Mouse (Mus musculus) neural tube, embryonic 10.5 days (tissue): ENCODE measurements around the gene Smim15.

Source experiments
- DNase-seq: peaks from one replicate; pipeline ENCODE4 v3.0.0-alpha.2; 2017; ENCODE audit warnings: low spot score; ENCODE audit errors: extremely low spot score

The Smim15 gene

DNA sequence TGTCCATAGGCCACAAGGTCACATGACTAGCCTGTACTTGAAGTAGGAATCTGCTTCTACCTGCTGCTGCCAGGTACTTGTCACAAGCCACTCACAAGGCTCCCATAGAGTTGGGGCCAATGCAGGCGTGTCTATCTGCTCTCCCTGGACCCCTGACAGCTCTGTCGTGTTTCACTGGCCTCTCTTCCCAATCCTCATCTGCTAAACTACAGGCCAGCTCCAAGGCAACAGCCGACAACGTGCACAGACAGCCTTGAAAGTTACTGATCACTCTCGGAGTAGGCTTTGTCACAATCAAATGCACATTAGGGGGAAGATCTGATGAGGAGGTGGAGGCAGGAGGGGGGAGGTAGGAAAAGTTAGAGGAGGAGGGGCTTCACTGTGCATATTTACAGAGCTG, 18.7 kb downstream of the Smim15 start:
- DNase-seq, result no peak

DNA sequence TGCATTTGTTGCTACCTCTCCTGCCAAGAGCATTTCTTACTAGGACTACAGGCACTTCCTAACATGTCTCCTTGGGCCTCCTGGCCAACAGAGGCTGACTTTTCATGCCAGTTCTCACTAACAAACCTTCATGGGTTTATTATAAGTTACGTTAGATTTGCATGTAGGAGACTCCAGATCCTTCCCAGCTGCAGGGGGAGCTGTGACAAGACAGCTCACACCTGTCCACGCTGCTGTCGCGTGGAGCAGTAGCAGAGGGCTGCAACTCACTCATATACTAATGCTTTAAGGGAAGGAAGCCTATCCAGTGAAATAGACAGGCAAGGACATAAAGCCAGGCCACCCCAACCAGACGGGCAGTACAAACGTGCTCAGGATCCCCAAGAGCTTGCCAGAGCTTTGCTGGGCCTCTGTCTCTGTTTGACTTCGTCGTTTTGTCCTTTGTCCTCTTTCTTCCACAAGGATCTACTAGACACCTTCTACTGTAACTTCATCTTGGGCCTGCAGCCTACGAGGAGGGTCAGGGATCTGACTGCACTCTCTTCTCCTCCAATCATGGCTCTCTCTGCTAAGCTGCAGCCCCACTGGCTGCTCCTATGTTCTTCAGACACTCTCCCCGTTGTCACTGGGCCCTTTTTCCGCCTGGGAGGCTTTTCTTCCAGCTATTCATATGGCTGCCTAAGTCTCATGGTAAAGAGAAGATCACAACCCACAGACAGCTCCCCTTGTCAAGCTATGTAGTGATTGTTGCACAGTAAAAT, 19.3 kb downstream of the Smim15 start:
- no peak for DNase-seq

DNA sequence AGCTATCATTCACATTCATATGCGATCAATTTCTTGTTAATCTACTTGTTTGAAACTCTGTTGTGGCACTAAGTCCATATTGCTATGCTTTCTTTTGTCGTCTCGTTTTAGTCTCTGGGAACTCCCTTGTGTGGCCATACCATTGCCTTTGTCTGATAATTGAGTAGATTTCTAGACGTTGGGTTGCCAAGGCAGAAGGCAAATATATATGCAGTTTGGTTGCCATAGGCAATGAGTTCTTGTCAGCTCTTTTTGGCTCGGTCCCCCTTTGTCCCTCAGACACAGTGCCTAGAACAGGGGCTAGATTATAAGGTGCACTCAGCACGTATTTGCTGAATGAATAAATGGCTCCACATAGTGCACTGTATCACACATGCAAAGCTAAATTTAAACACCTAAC, 20.1 kb downstream of the Smim15 start:
- no peak for DNase-seq

DNA sequence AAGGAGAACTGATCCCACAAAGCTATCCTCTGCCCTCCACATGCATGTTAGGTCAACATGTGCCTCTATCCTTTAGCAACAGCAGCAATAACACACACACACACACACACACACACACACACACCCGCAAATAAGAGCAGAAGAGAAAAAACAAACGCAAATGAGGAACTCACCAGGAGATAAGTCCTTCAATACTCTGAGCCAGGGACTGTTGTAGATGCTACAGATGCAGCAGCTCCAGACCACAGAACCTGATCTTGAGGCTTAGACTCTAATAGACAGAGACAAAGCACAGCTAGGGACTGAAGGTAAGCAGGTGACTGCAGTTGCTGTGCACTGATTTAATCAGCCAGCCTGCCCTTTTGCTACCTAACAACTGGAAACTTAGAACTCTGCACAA, 21.8 kb downstream of the Smim15 start:
- no peak for DNase-seq

DNA sequence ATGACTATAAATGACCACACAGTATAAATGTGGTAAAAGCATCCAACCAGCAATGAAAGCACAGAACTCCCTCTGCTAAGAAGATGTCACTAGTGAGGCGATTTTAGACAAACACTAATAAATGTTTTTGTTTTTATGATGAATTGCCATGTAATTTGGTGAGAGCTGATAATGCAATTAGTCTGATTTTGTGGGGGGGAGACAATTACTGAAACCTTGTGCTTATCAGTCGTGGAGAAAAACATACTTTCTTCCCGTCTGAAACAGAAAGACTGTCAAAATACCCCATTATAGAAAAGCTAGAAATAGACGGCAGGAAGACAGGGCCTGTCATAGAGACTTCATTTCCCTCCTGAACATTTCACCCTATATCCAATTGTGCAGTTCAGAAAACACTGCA, 24.9 kb downstream of the Smim15 start:
- DNase-seq, result no peak

DNA sequence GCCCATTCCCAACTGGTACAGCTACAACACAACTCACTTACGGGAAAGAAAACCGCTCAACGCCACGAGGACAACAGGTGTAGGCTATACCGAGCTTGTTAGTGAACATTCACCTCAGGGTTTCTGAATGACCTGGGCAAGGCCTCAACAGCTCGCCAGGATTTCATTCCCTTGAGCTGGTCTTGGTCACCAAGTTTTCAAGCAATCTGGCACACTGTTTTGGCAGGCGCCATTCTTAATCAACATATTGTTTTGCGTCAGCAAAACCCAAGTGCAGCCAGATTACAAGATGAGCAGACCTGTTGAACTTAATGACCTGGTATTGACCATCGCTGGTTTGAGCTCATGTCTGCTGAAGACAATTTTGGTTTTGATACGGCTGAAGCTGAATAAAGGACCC, 25.9 kb downstream of the Smim15 start:
- DNase-seq, result no peak

DNA sequence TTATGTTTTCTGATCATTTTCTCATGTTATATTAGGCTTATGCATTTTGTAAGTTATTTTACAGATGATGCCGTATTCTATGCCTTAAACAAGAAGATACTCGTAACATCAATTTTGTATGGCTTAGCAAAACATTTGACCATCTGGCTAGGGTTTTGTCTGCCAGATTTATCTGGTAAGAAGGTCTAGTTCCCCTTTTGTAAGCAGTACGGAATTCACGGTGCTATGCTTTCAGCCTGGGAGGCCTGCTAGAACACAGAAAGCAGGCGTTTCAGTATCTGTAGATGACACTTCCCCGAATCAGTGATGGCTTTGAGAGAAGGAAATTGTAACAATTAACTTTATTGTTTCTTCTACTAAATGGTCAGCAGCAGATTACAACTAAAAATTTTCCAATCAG, 33.2 kb downstream of the Smim15 start:
- DNase-seq, result no peak

DNA sequence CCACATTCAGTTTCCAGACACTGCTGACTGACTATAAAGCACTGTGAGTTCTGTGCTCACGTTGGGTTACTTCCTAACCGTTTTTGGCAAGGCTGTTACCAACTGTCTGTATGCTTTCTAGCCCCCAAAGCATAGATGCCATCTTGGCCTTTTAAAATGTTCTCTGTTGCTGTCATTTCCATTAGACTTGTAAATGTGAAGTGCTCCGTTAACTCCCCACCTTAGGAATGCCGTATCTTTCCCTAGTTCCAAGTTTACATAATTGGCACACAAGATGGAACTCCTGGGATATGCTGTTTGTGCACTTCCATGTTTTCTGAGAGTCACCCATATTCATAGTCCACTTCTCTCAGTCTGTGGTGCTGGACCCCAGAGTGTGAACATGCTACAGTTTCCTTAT, 33.7 kb downstream of the Smim15 start:
- DNase-seq, result no peak

DNA sequence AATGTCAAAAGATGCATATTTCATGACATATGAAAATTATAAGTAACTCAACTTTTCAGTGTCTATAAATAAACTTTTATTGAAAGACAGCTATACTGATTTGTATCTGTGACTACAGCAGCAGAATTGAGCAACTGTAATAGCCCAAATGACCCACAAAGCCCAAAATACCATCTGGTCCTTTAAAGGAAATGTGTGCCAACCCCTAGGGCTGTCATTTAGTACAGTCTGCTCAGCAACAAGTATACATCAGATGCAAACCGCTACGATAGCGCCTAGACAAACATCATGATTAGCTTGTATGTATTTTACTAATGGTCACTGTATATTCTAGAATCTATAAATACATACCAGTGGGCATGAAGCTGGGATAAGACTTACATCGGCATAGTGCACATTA, 39.8 kb downstream of the Smim15 start:
- no peak for DNase-seq

DNA sequence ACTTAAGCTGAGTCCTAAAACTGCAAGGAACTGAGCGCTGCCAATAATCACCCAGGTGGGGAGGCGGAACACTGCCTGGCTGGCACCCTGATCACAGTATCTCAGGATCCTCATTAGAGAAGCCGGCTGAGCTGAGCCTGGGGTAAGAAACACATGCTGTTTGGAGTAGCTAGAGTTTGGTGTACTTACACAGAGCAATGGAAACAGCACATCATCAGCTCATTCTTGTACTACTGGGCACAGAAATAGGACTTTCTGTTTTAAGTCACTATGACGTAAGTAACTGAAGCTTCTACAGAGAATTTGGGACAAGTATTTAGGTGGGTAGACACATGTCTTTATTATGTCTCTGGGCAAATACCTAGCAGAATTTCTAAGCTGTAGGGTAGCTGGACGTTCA, 41.8 kb downstream of the Smim15 start:
- DNase-seq, result no peak

DNA sequence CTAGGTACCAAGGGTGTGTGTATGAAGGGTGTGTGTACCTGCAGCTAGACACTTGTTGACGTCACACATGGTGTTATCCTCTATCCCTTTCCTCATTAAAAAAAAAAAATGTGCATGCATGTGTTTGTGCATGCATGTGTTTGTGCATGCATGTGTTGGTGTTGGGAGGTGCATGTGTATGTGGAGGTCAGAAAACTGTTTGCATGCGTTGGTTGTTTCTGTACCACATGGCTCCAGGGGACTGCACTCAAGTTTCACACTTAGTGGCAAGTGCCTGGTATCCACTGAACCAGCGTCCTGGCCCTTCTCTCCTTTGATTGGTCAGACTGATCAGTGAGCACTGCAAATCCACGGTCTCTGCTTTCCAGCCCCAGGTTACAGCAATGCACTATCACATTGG, 42.5 kb downstream of the Smim15 start:
- DNase-seq, result no peak

DNA sequence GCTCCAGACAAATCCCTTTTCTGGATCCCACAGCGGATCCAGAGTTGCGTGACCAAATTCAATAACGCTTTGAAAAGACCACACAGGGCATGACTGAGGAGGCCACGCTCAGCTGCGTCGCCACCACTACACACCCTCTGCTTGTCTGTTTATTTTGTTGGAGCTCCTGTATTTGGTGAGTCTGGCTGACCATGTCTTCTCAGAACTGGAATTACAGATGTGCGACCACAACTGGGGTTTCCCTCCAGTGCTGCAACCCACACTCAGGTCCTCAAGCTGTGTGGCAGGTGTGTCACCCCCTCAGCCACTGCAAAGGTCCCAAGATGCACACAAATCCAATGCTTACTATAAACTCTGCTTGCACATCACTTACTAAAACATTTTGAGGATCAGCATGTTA, 48.0 kb downstream of the Smim15 start:
- no peak for DNase-seq

DNA sequence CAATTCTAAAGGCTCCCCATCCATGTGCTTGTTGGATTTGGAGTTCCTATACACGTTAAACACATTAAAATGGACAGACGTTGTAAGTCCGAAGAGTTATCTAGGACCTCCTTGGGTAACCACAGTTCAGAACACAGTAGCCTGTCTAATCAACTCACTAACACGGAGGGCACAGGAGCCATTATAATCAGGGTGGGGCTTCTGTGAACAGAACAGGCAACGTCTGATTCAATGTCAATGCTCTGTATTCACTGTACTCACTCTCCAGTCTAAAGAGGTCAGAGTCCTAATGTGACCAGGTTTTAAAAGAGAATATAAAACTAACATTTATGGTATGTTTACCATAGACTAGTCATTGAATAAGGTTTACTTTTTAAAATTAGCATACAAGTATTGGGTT, 50.4 kb downstream of the Smim15 start:
- DNase-seq, result no peak

DNA sequence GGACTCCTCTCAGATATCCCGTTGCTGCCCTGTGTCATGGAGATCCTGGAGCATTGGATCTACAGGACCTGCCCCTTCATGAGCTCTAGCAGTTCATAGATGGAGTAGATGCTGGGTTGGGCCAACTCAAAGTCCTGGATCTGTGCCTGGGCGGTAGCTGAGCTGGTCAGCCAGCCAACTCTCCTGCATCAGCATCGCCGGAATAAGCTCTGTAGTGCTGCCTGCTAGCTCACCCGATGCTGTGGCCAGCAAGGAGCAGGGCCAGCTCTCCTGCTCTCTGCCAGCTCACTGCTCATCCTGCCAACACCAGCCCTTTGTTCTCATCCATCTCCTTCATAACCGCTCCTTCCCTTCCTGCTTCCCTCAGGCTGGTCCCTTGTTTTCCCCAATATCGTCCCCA, 51.4 kb downstream of the Smim15 start:
- DNase-seq, result no peak

DNA sequence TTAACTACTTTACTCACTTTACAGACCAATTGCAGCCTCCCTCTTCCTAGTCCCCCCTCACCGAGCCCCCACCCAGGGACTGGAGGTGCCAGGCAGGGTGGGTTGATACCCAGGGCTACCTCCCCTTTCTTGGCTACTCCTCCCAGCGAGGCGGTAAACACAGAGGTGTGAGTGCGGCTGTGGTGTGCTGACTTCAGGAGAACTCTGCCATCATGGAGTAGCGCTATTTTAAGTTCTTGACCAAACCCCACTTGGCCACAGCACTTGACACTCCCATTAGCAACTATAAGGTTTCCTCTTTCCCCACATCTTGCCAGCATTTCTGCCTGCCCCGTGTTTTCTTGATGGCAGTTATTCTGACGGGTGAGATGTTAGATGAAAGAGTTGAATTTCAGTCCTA, 52.2 kb downstream of the Smim15 start:
- DNase-seq, result no peak
